Mouse (Mus musculus): ENCODE measurements at regions not wholly inside any gene's neighbourhood (a gene's known extent, or its start where the extent isn't known, plus 50 kb on each side); places are given as distances from the start of the nearest gene placed in this dataset.

DNA sequence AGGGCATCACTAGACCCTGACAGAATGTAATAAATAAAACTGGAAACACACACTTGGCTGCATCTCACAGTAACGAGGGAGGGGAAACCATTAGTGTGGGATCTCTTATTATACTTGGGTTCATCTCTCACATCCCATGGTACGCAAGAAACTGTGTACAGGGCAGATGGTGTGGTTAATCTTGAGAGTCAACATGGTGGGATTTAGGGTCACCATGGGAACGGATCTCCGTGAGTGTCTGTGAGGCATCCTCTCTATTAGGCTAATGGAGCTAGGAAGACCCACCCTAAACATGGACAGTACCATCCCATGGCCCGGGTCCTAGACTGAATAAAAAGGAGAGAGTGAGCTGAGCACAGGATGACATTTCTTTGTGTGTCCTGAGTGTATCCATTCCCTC is 130.1 kb upstream of the Dapk1 start:
- no peak for TF ChIP-seq CTCF (IDR thresholded peaks at IDR 0.05; ENCODE audit: low read depth, low read length)
- no peak for TF ChIP-seq POLR2A (IDR thresholded peaks at IDR 0.05; ENCODE audit: extremely low read depth, insufficient read depth, low read length)

Data from liver, adult 2 months (tissue).